Mouse (Mus musculus): Measurements from ENCODE around the gene Nek2.

Nek2 gene

DNA sequence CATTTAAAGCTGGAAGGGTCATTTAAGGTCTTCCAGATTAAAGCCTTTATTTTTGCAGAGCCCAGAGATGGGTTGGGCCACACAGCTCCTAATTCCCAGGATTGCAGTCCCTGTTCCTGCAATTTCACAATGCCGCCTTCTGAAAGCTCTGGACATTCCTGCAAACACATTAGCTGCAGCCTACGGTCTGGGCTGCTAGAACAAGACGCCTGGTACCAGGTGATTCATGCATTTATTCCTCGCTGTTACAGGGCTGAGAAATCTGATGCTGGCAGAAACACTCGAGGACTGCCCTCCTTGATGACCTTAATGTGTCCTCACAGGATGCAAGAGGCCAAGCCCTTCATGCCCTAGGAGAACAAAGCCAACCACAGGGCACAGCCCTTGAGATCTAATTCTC lies 6.3 kb upstream of the Nek2 start:
- DNase-seq = no peak

DNA sequence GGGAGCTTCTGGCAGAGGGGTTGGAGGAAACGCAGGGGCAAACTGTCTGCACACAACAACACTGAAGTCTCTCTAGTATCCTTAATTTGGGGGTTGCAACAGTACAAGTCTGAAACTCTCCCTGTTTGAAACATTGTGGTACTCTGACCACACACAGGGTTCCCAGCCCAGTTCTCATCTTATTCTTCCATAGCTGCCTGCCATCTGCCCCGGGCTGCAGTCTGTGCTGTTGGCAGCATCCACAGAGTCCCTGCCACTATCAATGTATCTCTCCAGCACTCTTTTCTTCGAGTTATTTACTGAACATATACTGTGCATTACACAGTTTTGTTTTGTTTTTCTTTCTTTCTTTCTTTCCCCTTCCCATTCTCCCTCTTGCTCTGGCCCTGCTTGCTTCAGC lies 4.6 kb upstream of the Nek2 start:
- DNase-seq = peak; percentile 35 to 41

DNA sequence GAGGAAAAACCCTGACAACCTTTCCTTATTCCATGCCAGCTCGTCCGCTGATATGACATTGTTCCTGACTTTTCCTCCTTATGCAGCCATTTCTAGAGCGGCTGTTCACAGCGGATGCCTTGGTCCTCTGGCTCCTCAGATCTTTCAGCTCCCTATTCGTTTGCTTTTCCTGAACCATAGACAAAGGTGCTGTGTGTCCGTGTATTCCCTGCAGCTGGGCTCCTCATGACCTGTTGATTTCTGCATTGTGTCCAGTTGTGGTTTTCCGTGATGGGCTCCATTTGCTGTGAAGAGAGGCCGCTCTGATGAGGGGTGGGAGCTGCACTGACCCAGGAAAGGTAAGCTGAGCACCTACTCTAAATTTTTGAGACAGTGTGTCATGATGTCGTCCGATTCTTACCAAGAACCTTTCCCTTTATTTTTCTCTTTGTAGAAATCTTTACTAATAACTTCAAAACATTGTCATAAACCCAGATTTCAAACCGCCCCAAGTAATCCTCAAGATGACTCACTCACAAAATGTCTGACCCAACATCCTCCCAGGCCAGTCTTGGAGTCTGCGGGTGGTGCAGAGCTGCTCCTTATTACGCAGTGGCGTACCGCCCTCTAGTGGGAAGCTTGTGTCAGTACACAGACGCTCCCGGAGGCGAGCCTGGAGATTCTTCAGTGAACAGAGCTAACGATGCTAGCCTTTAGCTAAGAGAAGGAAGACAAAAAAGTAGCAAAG lies 3.7 kb upstream of the Nek2 start:
- DNase-seq = peak; percentile 87 to 90

GRCm38 (mm10) chr1:191818145-191818631 lies 3.1 kb upstream of the Nek2 start:
- no peak for DNase-seq

DNA sequence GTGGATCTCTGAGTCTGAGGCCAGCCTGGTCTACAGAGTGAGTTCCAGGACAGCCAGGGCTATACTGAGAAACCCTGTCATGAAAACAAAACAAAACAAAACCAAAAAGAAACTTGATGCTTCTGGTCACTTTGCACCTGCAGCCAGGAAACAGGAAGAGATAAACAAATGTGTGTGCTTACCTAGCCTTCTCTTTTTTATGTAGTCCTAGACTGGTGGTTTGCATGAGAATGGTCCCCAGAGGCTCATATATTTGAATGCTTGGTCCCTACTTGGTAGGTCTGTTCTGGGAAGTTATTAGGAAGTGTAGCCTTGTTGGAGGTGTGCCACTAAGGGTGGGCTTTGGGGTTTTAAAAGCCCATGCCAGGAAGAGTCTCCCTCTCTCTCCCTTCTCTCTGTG lies 2.2 kb upstream of the Nek2 start:
- no peak for DNase-seq

GRCm38 (mm10) chr1:191820951-191821325 lies 306 bp upstream of the Nek2 start:
- no peak for DNase-seq

DNA sequence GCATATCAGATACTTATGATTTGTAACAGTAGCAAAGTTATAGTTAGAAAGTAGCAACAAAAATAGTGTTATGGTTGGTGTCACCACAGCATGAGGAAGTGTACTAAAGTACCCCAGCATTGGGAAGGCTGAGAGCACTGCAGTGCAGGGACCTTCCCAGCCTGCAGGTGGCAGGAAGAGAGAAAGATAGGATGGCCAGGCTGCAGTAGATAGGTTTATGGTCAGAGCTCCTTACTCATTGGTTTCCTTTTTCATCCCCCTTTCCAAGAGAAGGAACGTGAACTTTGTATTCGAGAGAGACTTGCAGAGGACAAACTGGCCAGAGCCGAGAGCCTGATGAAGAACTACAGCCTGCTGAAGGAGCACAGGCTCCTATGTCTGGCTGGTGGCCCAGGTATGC lies 7.9 kb downstream of the Nek2 start:
- no peak for DNase-seq

GRCm38 (mm10) chr1:191833396-191833795 lies 12.2 kb downstream of the Nek2 start:
- no peak for DNase-seq

DNA sequence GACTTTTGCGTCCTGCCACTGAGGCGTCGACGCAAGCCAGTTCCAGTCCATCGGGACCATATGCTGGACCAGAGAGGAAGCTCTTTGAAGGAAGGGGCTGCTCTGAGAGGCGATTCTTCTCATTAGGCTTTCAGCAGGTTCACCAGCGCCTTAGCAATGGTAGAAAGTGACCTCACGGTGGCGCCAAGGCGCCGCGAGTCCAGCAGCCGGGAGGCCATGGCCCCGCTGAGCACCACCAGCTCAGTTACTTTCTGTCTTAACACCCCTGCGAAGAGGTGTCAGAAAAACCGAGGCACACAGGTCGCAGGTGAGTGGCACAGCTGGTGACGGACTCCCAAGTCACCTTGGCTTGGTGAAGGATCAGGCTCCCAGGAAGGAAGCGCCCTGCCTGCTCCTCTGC lies 13.6 kb downstream of the Nek2 start:
- DNase-seq = peak; percentile 70 to 73

DNA sequence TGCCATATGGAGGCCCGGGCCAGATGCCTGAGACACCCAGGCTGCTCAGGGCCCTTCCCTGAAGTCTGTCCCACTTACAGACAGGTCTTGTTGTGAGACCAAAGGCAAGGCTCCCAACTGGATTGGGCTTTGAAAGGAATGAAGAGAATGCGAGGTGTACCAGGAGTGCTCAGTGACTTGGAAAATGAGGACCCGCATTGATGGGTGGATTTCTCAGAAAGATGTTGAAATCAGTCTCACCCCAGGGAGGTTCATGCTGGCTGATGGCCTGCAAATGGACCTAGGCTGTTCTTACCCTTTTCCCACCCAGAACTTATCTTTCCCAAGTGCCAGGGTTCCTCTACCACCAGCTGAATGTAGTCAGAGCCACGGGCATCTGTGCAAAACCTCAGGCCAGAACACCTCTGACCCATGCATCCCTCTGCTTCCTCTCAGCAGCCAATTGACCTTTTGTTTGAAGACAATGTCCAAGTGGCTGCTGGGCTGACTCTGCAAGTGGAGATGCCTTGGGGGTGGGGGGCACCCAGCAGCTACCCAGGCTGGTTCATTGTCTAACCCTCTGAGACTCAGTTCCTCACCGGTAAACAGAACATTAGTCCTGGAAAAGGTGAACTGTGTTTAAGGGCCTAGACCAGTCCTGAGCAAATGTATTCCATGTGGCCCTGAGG lies 15.2 kb downstream of the Nek2 start:
- no peak for DNase-seq

GRCm38 (mm10) chr1:191837691-191838090 lies 16.4 kb downstream of the Nek2 start:
- no peak for DNase-seq

DNA sequence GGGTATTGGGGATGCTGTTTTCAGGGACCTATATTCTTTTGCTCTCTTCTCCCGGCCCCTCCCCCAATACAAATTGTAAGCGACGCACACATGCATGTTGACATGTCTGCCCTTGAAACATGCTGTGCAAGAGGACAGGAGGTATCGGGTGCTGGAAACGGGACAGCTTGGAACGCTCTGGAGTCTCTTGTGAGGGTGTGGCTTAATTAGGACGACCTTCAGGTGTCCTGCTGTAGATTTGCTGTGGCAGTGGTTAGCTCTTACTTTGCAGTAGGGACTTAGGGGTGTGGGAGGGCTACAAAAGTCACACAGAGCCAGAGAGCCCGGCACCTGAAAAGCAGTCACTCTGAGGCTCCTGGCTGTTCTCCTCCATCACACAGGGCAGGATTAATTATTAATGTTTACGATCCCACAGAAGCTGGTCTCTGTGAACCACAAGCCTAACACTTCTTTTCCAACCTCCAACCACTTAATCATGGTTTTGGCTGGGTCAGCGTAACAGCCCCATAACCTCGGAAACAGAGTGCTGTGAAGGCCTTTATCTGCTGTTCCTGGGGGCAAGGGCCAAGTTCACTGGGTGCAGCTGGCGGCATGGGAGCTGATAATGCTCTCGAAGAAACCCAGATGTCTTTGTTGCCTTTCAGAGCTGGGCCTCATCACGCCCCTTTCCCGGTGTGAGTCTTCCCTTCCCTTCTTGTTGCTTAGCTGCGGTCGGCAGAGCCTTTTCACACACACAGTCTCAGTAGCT lies 17.9 kb downstream of the Nek2 start:
- DNase-seq = no peak

GRCm38 (mm10) chr1:191840774-191841565 lies 19.7 kb downstream of the Nek2 start:
- DNase-seq = no peak

DNA sequence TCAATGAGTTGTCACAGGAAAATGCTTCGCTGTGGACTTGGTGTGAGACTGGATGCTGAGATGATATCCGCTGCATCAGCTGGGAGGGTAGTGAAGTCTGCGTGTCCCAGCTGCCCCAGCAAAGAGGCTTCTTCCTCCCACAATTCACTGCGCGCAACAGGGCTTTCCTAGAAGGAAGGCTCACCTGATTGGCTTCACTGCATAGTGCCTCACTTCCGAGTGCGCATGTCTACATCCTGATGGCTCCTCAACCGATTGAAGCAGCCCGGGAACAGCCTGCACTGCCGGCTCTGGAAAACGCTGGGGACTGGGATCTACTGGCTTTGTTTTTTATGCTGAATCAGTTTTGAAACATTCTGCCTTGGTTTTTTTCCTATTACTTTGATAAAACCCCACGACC lies 21.0 kb downstream of the Nek2 start:
- no peak for DNase-seq

GRCm38 (mm10) chr1:191846667-191847066 lies 25.4 kb downstream of the Nek2 start:
- DNase-seq = no peak

GRCm38 (mm10) chr1:191849501-191849900 lies 28.3 kb downstream of the Nek2 start:
- DNase-seq = no peak

DNA sequence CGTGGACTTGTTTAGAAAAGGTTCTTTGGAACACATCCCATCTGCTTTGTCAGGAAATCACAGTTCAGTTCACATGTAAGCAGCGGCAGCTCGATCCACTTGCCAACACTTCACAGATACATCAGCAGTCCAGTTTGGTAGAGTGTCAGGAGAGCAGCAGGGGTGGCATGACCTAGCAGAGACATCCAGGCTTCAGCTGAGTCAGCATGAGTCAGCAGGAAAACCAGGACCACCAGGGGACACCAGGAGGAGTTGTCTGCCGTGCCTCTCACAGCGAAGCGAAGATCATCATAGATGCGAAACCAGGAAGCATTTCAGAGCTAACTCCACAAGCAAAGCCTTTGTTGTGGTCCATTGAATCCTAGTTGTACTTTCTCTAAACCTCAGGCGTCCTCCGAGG lies 32.2 kb downstream of the Nek2 start:
- no peak for DNase-seq

DNA sequence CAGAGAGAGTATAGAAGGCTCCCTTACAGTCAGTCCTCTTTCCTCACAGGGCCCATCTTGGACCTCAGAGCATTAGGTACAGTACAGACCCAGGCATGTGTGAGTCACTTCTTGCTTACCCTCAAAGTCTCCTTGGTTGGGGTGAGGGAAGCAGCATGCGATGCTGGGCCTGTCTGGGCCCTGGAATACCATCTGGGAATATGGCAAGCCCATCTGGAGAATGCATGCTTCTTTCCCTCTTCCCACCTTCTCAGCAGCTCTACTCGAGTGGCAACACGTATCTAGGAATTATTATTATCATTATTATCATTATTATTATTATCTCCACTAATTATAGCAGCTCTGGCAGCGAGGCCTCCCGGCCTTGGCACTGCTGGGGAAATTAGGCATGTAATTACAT lies 33.5 kb downstream of the Nek2 start:
- no peak for DNase-seq

DNA sequence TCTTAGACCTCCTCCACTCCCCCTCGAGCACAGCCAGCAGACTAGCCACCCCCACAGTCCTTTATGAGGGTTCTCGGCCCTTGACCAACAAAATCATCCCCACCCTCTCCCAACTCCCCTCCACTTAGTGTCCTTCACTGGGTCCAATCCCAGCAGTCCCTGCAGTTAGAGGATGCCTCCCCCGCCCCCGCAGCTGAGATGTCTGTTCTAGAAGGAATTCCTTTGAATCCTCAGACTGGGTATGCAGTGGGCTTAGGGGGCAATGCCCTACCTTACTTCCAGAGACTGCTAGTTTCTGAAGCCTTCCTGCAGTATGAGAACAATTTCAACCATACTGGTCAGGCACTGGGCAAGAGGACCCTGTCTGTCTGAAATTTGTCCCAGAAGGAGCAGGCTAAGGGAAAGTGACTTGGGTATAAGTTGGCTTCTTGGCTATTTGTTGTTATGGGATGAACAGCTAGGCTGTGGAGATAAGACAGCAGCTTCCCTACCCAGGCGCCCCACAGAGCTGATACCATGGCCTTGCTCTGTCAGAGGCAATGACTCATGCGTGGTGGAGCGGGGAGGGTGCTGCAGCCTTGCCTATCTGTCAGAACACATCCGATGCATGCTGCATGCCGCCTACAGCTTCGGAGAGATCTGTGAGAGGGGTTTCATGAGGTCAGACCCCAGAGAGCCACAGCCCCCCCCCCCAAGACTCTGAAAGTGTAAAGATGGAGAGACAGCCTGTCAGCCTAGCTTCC lies 34.1 kb downstream of the Nek2 start:
- DNase-seq = no peak

GRCm38 (mm10) chr1:191856886-191857651 lies 35.8 kb downstream of the Nek2 start:
- peak; percentile 21 to 25 for DNase-seq

- no peak for DNase-seq
Measured at GRCm38 (mm10) chr1:191858136-191858535, 36.9 kb downstream of the Nek2 start.

All from cerebellum, postnatal 36 days (tissue).